Mouse (Mus musculus) cerebellum, postnatal 36 days (tissue): ENCODE data around the gene Itpkb.

Source experiments
- DNase-seq, 2 experiments: peaks; one replicate each; pipeline ENCODE4 v3.0.0; 2021 to 2022; ENCODE audit warnings: mixed read lengths in 2 of 2

The Itpkb gene

GRCm38 (mm10) chr1:180473566-180473965 lies 143.3 kb downstream of the Itpkb start:
- DNase-seq = no peak
